Mouse (Mus musculus): Measurements from ENCODE around the gene Ace.

- TF ChIP-seq POLR2A (IDR thresholded peaks at IDR 0.05; ENCODE audit: insufficient read depth, low read length) (no peak), CTCF (IDR thresholded peaks at IDR 0.05; ENCODE audit: low read depth, low read length) (no peak), EP300 (IDR thresholded peaks at IDR 0.05; ENCODE audit: insufficient read depth, low read depth, low read length) (no peak)
Measured at GRCm38 (mm10) chr11:105934303-105934711, 33.4 kb upstream of the Ace start.
